Mouse (Mus musculus) 3T3-L1 (cell line): ENCODE measurements around the gene Tcf20.

ENCODE experiments used
- DNase-seq: peaks from one replicate; pipeline ENCODE4 v3.0.0-alpha.2; 2015; ENCODE audit warnings: low read depth, low spot score

Gene Tcf20

GRCm38 (mm10) chr15:82995239-82995638, 7.6 kb upstream of the Tcf20 start:
- DNase-seq, result no peak

- DNase-seq, result no peak
Observed at GRCm38 (mm10) chr15:82992911-82993310, 5.2 kb upstream of the Tcf20 start.

GRCm38 (mm10) chr15:82992079-82992783, 4.6 kb upstream of the Tcf20 start:
- no peak for DNase-seq

- DNase-seq, result no peak
Observed at GRCm38 (mm10) chr15:82989190-82989704, 1.6 kb upstream of the Tcf20 start.

- DNase-seq, result no peak
Observed at GRCm38 (mm10) chr15:82987014-82987731, 499 bp downstream of the Tcf20 start.

GRCm38 (mm10) chr15:82984574-82984973, 3.1 kb downstream of the Tcf20 start:
- no peak for DNase-seq

GRCm38 (mm10) chr15:82984097-82984496, 3.6 kb downstream of the Tcf20 start:
- DNase-seq, result no peak

GRCm38 (mm10) chr15:82983416-82984026, 4.2 kb downstream of the Tcf20 start:
- DNase-seq, result no peak

GRCm38 (mm10) chr15:82982724-82983415, 4.8 kb downstream of the Tcf20 start:
- no peak for DNase-seq

- DNase-seq, result no peak
Observed at GRCm38 (mm10) chr15:82981676-82982520, 5.8 kb downstream of the Tcf20 start.

- DNase-seq, result peak; percentile 18
Observed at GRCm38 (mm10) chr15:82979531-82979930, 8.1 kb downstream of the Tcf20 start.

- DNase-seq, result no peak
Observed at GRCm38 (mm10) chr15:82974471-82974870, 13.2 kb downstream of the Tcf20 start.

GRCm38 (mm10) chr15:82969206-82969721, 18.4 kb downstream of the Tcf20 start:
- no peak for DNase-seq

- DNase-seq, result no peak
Observed at GRCm38 (mm10) chr15:82968449-82968848, 19.2 kb downstream of the Tcf20 start.

- DNase-seq, result no peak
Observed at GRCm38 (mm10) chr15:82967947-82968346, 19.7 kb downstream of the Tcf20 start.

GRCm38 (mm10) chr15:82964266-82964825, 23.3 kb downstream of the Tcf20 start:
- no peak for DNase-seq

GRCm38 (mm10) chr15:82963556-82964156, 24.0 kb downstream of the Tcf20 start:
- no peak for DNase-seq

- DNase-seq, result no peak
Observed at GRCm38 (mm10) chr15:82963090-82963489, 24.6 kb downstream of the Tcf20 start.

- DNase-seq, result no peak
Observed at GRCm38 (mm10) chr15:82962536-82962935, 25.1 kb downstream of the Tcf20 start.
